Mouse (Mus musculus) mammary gland, adult 2 months (tissue): ENCODE results near the gene C1qb. TPM values are rescaled to one million over a fixed set of nuclear protein-coding genes. Genes with fewer than 3 reads are reported as not detected.

Experiments used
- polyA plus RNA-seq: library from polyadenylated mRNA; depleted of rRNA; stranded (reverse); fragments of >200 nt; gene quantifications from 2 replicates; pipeline ENCODE4 v1.2.3, GENCODE M21; 2012; ENCODE audit warnings: low replicate concordance; rRNA removed

The C1qb gene
- 337 and 397 TPM in 2 replicates for polyA plus RNA-seq

GRCm38 (mm10) chr4:136886101-136886500, at the start of gene C1qb:
TSS of gene C1qb (minus strand) at chr4:136886187.

GRCm38 (mm10) chr4:136898637-136899036, 12.7 kb upstream of the C1qb start, which contains the start of gene C1qa:
TSS of gene C1qa (minus strand) at chr4:136898803.

GRCm38 (mm10) chr4:136892811-136893210, 6.8 kb upstream of the C1qb start, which contains the start of gene C1qc:
TSS of gene C1qc (minus strand) at chr4:136893065.

GRCm38 (mm10) chr4:136835621-136836386, 50.2 kb downstream of the C1qb start, which contains the start of gene Ephb2:
TSS of gene Ephb2 (minus strand) at chr4:136835988.

Other genes with a start within 250 kb of the C1qb start
- gene Ephb2, start 50.2 kb downstream of the C1qb start, polyA plus RNA-seq: 12.2 and 25.1 TPM in 2 replicates
- 348 and 460 TPM in 2 replicates for gene C1qc, start 6.9 kb upstream of the C1qb start, polyA plus RNA-seq
- gene C1qa, start 12.6 kb upstream of the C1qb start, polyA plus RNA-seq: 216 and 318 TPM in 2 replicates
- gene Epha8, start 70.6 kb upstream of the C1qb start, polyA plus RNA-seq: 0.04 and 0.05 TPM in 2 replicates
- gene Zbtb40, start 162.6 kb upstream of the C1qb start, polyA plus RNA-seq: 10.8 and 11.1 TPM in 2 replicates